Mouse (Mus musculus) lung, adult 2 months (tissue): ENCODE data around the gene Tmem89. TPM values are rescaled to one million over a fixed set of nuclear protein-coding genes. Genes with fewer than 3 reads are reported as not detected.

ENCODE experiments used
- DNase-seq: peaks from one replicate; pipeline ENCODE4 v3.0.0; 2022
- H3K4me1 ChIP-seq: fragments of 200-500 bp; 2 replicates; pipeline ENCODE4 v1.6.1; 2011; ENCODE audit warnings: low read length; ENCODE audit not compliant: control insufficient read depth, insufficient read depth
- H3K4me3 ChIP-seq: fragments of 200-500 bp; replicated peaks from 2 replicates; pipeline ENCODE3; 2011; ENCODE audit warnings: low read depth, mild to moderate bottlenecking, control low read depth, low read length; ENCODE audit errors: extremely low read depth
- CTCF ChIP-seq: fragments of 200-500 bp; IDR thresholded peaks from 2 replicates; pipeline ENCODE4 v1.5.1; 2011; ENCODE audit warnings: mild to moderate bottlenecking, low read length, control low read depth; ENCODE audit not compliant: insufficient read depth
- POLR2A ChIP-seq: fragments of 200-500 bp; IDR thresholded peaks from 2 replicates; pipeline ENCODE4 v1.6.1; 2011; ENCODE audit warnings: low read depth, mild to moderate bottlenecking, control low read depth, low read length, borderline replicate concordance; ENCODE audit errors: extremely low read depth
- WGBS: fragments of 180-500 bp; shearing (Covaris S2); methylation state at CpG from one replicate; pipeline ENCODE4 v1.1.7; 2018; 5-methylcytosine and 5-hydroxymethylcytosine counted together
- polyA plus RNA-seq: library from polyadenylated mRNA; depleted of rRNA; stranded (reverse); fragments of >200 nt; gene quantifications from 2 replicates; pipeline ENCODE4 v1.2.3, GENCODE M21; 2012; rRNA removed

Gene Tmem89
- polyA plus RNA-seq, 1 experiment: 0.26 TPM

DNA sequence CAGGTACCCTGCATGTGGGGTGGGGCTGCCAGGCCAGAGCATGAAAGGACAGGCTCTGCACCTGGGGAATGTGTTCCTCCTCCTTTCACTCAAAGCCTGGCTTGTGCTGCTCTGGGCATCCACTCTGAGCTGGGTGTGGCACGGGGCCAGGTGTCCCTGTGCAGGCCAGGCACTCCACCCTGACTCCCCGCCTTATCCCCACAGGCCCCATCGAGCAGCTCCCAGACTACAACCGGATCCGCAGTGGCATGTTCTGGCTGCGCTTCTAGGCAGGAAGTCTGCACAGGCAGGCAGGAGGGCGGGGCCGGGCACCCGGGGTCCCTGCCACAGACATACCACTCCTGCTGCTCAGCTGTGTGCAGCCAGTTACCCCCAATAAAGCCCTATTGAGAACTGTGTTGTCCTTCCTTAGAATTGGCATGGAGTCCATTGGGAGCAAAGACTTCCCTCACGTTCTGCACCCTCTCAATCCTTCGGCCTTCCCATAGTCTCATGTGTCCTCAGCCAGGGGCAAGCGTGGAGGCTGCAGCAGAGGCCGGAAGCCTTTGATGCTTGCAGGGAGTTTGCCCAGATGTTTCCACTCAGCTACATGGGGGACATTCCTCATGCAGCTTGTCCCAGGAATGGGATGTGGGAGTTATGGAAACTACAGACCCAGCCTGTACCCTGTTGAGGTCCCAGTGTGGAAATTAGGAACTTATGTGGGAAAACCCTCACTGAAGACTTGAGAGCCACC is 35.0 kb downstream of the Tmem89 start:
- no peak for DNase-seq
- Histone ChIP-seq H3K4me1 (no peaks in the 10 kb centered on the region), H3K4me3 (no peak overlapping the region)
- TF ChIP-seq CTCF: no peak
- WGBS: 50% methylated on average over 13 of the region's 13 CpGs

DNA sequence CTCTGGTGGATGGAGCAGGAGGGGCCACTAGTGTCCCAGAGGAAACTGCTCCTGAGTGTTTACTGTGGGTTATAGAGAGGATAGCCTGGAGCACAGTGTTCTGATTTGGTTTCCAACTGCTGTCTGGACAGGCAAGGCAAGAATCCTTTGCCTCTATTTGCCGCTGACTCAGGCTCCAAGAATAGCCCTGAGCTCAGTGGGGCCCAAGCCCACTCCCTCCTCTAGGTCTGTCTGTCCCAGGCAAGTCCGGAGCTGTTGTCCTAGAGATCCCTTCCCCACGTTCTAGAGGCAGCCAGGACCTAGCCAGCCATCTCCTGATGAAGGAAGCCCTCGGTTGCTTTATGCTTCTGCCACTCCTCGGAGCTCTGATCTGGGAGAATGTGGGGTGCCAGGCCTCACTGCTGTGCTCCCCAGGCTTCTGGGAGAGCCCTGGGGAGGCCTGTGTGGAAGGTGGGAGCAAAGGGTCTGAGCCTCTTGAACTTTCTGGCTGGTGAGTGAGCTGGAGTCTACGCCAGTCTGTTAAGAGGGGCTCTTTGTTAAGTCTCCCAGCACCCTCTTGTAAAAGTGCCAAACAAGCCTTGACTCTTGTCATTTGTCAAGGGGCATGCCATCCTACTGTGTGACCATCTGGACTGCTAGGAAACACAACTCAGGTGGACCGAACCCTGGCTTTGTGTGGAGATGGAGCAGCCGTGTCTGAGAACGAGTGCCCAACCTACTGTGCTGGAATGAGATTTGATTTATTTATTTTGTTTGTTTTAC is 35.7 kb downstream of the Tmem89 start:
- no peak overlapping the region for H3K4me3 ChIP-seq
- DNase-seq: no peak
- WGBS: 77% methylated on average over 9 of the region's 9 CpGs
- TF ChIP-seq POLR2A (no peak), CTCF (no peak)
- no peaks in the 10 kb centered on the region for H3K4me1 ChIP-seq

DNA sequence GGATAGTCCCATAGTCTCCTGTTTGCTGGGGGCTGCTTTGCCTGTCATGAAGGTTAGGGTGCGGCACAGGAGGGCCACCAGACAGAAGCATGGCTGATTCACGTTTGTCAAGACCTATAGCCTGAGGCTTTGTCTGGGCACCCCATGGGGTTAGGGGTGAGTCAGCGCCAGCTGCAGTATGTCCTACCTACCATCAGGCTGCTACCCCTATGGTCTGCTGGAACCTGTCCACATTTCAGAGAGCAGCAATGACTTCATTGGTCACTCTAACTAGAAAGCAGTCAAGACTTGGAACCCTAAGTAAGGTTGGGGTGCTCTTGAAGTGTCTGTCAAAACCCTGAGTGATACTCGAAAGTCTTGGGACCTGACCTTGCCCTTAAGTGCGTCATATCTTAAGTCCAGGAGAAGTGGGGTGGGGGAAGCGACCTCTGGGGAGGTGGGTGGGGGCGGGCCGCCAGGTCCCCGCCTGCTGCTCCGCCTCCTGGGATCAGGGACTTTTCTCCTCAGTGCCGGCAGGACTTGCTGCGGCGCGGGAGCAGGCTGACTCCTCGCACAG is 38.7 kb downstream of the Tmem89 start, which contains the start of gene Col7a1:
Col7a1 (plus strand) TSS at position 506 of the 556 bp plus-strand sequence.
- TF ChIP-seq POLR2A: no peak
- TF ChIP-seq CTCF: no peak
- WGBS: 15% methylated on average over 15 of the region's 15 CpGs
- Histone ChIP-seq H3K4me3 (no peak within 1 kb of the TSS), H3K4me1 (no peaks in the 10 kb centered on the region)
- no peak for DNase-seq

DNA sequence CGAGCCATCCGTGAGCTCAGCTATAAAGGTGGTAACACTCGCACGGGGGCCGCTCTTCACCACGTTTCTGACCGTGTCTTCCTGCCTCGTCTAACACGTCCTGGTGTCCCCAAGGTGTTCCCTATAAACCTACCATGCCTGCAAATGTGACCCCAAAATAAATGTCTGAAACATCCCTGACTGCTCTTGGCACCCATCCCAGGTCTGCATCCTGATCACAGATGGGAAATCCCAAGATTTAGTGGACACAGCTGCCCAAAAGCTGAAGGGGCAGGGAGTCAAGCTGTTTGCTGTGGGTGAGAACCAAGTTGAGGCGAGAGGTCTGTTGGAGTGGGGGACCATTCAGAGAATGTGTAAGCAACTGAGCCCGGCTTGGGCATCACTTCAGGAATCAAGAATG is 40.8 kb downstream of the Tmem89 start:
- no peak for TF ChIP-seq POLR2A
- TF ChIP-seq CTCF: no peak
- no peaks in the 10 kb centered on the region for H3K4me1 ChIP-seq
- 89% methylated on average over 11 of the region's 11 CpGs for whole genome bisulfite sequencing
- no peak for DNase-seq
- H3K4me3 ChIP-seq: no peak overlapping the region

DNA sequence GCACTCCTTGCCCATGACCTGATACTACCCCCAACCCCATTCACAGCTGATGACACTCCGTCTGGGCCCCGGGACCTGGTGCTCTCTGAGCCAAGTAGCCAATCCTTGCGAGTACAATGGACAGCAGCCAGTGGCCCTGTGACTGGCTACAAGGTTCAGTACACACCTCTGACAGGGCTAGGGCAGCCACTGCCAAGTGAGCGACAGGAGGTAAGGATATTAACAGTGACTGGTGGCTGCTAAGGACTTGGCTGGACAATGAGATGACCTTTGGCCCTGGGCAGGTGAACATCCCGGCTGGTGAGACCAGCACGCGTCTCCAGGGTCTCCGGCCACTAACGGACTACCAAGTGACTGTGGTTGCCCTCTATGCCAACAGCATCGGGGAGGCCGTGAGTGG is 41.4 kb downstream of the Tmem89 start:
- TF ChIP-seq POLR2A (no peak), CTCF (no peak)
- no peaks in the 10 kb centered on the region for H3K4me1 ChIP-seq
- WGBS: 91% methylated on average over 11 of the region's 11 CpGs
- H3K4me3 ChIP-seq: no peak overlapping the region
- no peak for DNase-seq

DNA sequence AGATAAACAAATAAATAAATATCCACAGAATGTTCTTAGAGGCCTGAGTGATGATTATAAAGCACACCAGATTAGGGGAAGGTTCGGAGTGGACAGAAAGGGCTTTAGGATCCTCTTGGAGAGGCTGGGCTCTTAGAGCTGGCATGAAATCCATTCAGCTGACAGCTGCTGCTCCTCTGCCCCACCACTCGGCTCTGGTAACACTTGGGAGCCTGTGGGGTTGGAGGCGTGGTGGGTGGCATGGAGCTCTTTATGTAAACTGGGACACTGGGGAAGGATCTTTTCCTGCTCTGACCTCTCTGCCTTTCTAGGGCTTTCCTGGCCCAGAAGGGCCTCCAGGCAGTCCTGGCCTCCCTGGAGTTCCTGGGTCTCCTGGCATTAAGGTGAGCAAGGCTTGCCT is 49.2 kb downstream of the Tmem89 start:
- H3K4me3 ChIP-seq: no peak overlapping the region
- 48% methylated on average over 3 of the region's 3 CpGs for WGBS
- TF ChIP-seq CTCF: no peak
- TF ChIP-seq POLR2A: no peak
- no peak for DNase-seq
- H3K4me1 ChIP-seq: no peaks in the 10 kb centered on the region

DNA sequence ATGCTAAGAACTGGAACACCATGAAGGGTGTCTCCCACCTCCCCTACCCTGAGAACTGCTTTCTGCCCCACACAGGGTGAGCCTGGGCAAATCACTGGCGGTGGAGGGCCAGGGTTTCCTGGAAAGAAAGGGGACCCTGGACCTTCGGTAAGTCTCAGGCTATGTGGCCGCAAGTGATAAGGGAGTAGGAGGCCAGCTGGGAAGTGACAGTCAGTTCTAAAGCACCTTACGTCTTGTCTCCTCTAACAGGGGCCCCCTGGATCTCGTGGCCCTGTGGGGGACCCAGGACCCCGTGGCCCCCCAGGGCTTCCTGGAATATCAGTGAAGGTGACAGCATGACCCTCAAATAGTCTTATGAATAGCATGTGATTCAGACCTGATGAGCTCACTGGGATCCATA is 49.9 kb downstream of the Tmem89 start:
- TF ChIP-seq POLR2A: no peak
- TF ChIP-seq CTCF: no peak
- H3K4me1 ChIP-seq: no peaks in the 10 kb centered on the region
- no peak for DNase-seq
- no peak overlapping the region for H3K4me3 ChIP-seq
- whole genome bisulfite sequencing: 77% methylated on average over 6 of the region's 6 CpGs

Other genes with a start within 250 kb of the Tmem89 start
- 22.3 and 26.1 TPM in 2 replicates for gene Prkar2a, start 225.3 kb upstream of the Tmem89 start, polyA plus RNA-seq
- 66.1 and 69.4 TPM in 2 replicates for gene Ip6k2, start 130.8 kb upstream of the Tmem89 start, polyA plus RNA-seq
- gene Nckipsd, start 106.3 kb upstream of the Tmem89 start, polyA plus RNA-seq: 34.1 and 42.9 TPM in 2 replicates
- gene Celsr3, start 88.3 kb upstream of the Tmem89 start, polyA plus RNA-seq: 0.71 and 0.73 TPM in 2 replicates
- gene Slc26a6, start 61.3 kb upstream of the Tmem89 start, polyA plus RNA-seq: 12.6 and 17.0 TPM in 2 replicates
- gene Uqcrc1, start 22.0 kb downstream of the Tmem89 start, polyA plus RNA-seq: 290 and 399 TPM in 2 replicates
- gene Col7a1, start 39.0 kb downstream of the Tmem89 start, polyA plus RNA-seq: 7.1 and 12.2 TPM in 2 replicates
- gene Ucn2, start 71.4 kb downstream of the Tmem89 start, polyA plus RNA-seq: 1.0 and 2.3 TPM in 2 replicates
- gene Pfkfb4, start 77.2 kb downstream of the Tmem89 start, polyA plus RNA-seq: 49.4 and 59.8 TPM in 2 replicates
- 918 and 1,083 TPM in 2 replicates for gene Shisa5, start 123.9 kb downstream of the Tmem89 start, polyA plus RNA-seq
- gene Trex1, start 145.1 kb downstream of the Tmem89 start, polyA plus RNA-seq: 83.7 and 86.9 TPM in 2 replicates
- 18.8 and 21.9 TPM in 2 replicates for gene Atrip, start 159.5 kb downstream of the Tmem89 start, polyA plus RNA-seq
- gene Ccdc51, start 167.9 kb downstream of the Tmem89 start, polyA plus RNA-seq: 3.5 and 3.7 TPM in 2 replicates
- 13.4 and 19.0 TPM in 2 replicates for gene Tma7, start 168.0 kb downstream of the Tmem89 start, polyA plus RNA-seq
- gene Plxnb1, start 180.8 kb downstream of the Tmem89 start, polyA plus RNA-seq: 54.1 and 61.4 TPM in 2 replicates
- not detected in 2 replicates for gene Fbxw21, start 247.4 kb downstream of the Tmem89 start, polyA plus RNA-seq